Mouse (Mus musculus) testis, adult 10 weeks (tissue): ENCODE measurements around the gene Fanci. TPM values are rescaled to one million over a fixed set of nuclear protein-coding genes. Genes with fewer than 3 reads are reported as not detected.

Experiments
- polyA plus RNA-seq: library from polyadenylated mRNA; stranded (reverse); fragments of 350-450 nt; fragmentation: Illumina TruSeq; extraction: RNeasy Lipid Tissue Mini Kit (QIAGEN cat#74804); gene quantifications from one replicate; pipeline ENCODE4 v1.2.3, GENCODE M21; 2014; ENCODE audit warnings: low read depth, low replicate concordance

The Fanci gene
- 12.9 TPM for polyA plus RNA-seq

GRCm38 (mm10) chr7:79391883-79392649 is at the start of gene Fanci:
Gene Fanci, plus strand, starts transcription at chr7:79391929.

DNA sequence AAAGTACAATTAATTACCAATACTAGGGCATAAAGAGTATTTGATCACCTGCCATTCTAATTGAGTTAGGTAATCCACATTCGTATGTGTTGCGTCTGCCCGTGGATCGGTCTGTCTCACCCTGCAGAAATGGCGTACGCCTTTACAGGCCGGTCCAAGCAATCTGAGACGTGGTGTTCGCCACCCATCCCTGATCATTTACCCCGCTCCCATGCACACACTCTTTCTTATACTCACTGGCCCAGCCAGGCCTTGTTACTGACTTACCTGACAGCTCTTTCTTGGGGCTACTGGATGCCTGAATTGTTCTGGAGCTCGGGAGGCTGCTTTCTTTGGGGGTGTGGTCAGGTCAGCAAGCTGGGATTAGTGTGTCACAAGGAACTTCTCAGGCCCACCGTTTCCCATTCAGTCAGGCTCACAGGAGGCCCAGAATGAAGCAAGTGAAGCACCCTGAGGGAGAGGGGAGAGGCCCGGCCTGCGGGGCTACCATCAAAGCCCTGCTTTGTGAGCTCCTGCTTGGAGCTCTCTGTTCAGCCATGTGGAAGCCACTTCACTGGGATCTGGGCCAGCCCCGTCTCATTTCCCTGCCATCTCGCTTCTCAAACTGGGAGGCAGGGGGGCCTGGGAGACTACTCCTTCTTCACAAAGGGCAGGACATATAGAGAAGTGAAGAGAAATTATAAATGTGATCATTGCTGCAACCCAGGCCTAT is 5.2 kb upstream of the Fanci start, which contains the start of gene Rlbp1:
Gene Rlbp1 (minus strand): TSS at position 627 of the 712 bp plus-strand sequence.

DNA sequence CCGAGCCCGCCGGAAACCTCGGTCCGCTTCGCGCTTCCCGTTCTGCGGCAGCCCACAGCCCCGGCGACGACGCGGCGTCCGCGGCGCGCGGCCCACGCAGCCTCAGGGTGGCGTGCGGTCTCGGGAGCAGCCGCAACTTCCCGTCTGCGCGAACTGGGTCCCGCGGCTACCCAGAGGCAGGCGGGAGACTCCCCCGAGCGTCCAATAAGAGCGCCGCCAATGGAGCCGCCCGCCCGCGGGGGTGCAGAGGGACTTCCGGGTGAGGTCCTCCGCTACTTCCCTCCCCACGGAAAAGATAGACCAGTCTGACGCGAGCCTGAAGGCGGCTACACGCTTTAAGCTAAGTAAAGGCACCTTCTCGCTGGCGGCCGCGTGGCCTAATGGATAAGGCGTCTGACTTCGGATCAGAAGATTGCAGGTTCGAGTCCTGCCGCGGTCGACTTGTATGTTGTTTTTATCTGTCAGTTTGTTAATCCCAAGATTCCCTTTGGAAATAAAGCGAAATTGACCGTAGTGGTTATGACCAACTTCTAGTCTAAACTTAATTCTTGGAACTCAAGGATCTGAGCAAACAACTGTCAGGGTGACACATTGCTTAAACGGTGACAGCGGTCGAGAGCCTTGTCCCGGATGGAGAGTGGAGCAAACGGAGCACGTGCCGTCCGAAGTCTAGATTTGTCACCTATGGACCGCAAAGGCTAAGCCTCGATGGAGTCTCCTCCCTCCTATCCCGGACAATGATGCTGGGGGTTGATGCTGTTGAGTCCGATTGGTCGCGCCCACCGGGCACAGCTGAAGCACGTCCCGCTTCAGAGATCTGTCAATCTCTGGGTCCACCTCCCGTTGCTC is 74.5 kb downstream of the Fanci start, which contains the start of gene Polg:
Gene Polg (minus strand): TSS at position 310 of the 849 bp plus-strand sequence.

Other genes starting within 250 kb of the Fanci start
- 2.1 TPM for gene Mfge8, start 242.9 kb upstream of the Fanci start, polyA plus RNA-seq
- 20.4 TPM for gene Abhd2, start 118.7 kb upstream of the Fanci start, polyA plus RNA-seq
- gene Rlbp1, start 4.9 kb upstream of the Fanci start, polyA plus RNA-seq: 0.46 TPM
- 63.3 TPM for gene Polg, start 74.4 kb downstream of the Fanci start, polyA plus RNA-seq
- 5.5 TPM for gene Rhcg, start 225.7 kb downstream of the Fanci start, polyA plus RNA-seq